Mouse (Mus musculus): ENCODE results near the gene Mymx. TPM values are rescaled to one million over a fixed set of nuclear protein-coding genes. Genes with fewer than 3 reads are reported as not detected.

The Mymx gene
- total RNA-seq, 1 experiment from 2014 or later: not detected

DNA sequence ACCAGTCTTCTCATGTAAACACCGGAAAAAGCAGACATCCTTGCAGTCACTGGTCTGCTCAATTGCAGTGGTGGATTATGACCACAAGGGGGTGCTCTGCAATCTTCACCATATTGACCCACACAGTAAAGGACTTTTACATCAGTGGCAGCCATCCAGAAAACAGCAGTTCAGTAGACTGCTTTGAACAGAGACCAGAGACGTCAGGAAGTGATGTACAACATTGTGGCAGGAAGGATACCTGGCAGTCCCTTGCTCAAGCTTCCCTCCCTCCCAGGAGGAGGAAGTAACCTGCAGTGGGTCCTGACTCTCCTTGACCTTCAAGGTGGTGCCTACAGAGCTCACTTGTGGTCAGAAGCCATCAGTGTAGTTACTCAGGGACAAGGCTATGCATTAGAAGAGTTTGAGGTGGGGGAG is 20.3 kb downstream of the Mymx start:
- peak; percentile 52 to 60 for ATAC-seq (replicated peaks in 1 of 2; ENCODE audit: insufficient read depth in 1 of 2, low FRiP score in 2 of 2, low TSS enrichment in 1 of 2, low read depth in 1 of 2, poor library complexity in 2 of 2, severe bottlenecking in 2 of 2)

DNA sequence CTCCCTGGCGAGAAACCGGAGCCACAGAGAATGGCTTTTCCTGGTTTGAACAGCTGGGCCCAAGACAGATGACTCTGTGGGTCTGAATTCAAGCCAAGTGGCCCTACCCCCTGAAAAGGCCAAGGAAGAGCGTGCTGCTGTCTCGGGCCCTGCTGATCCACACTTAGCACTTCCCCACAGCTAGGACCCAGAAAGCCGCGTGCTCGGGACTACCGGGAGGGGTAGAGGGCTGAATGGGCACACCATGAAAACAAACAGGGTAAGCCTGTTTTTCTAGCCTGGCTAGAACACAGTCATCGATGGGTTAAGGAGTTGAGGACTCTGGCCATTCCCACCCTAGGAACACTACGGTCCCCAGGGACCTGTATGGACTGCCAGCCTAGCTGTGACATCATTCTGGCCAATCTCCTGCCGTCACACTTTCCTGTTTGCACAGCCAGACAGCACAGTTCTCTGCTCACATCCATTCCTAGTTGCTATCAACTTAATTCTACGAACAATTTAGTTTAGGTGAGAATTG is 20.9 kb downstream of the Mymx start:
- no peak for ATAC-seq (replicated peaks in 1 of 2; ENCODE audit: insufficient read depth in 1 of 2, low FRiP score in 2 of 2, low TSS enrichment in 1 of 2, low read depth in 1 of 2, poor library complexity in 2 of 2, severe bottlenecking in 2 of 2)

DNA sequence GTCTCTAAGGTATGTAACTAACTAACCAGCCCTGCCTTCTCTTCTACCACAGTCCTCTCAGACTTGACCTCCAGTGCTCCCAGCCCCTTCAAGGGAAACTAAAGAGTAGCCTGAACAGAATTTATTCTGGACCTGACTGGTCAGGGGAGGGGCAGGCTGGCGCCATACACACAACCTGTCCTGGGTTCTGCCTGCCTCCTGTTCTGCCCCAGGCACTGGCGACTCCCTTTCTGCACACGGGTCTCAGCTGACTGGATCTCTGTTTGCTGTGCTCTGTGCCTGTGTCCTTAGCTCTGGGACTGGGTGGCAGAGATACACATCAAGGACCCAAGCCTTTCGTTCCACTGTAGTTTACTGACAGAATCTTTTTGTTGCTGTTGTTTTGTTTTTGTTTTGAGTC is 22.3 kb downstream of the Mymx start:
- ATAC-seq (replicated peaks in 1 of 2; ENCODE audit: insufficient read depth in 1 of 2, low FRiP score in 2 of 2, low TSS enrichment in 1 of 2, low read depth in 1 of 2, poor library complexity in 2 of 2, severe bottlenecking in 2 of 2): no peak

DNA sequence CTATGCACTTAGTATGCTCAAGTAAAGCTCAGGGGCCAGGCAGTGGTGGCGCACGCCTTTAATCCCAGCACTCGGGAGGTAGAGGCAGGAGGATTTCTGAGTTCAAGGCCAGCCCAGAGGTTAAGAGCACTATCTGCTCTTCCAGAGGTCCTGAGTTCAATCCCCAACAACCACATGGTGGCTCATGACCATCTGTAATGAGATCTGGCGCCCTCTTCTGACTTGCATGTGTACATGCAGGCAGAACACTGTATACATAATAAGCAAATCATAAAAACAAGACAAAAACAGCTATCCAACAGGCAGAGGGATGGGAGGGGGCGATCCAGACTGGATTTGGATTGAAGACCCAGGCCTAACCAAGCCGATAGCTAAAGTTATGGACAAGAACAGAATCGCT is 23.1 kb downstream of the Mymx start:
- ATAC-seq (replicated peaks in 1 of 2; ENCODE audit: insufficient read depth in 1 of 2, low FRiP score in 2 of 2, low TSS enrichment in 1 of 2, low read depth in 1 of 2, poor library complexity in 2 of 2, severe bottlenecking in 2 of 2): no peak

DNA sequence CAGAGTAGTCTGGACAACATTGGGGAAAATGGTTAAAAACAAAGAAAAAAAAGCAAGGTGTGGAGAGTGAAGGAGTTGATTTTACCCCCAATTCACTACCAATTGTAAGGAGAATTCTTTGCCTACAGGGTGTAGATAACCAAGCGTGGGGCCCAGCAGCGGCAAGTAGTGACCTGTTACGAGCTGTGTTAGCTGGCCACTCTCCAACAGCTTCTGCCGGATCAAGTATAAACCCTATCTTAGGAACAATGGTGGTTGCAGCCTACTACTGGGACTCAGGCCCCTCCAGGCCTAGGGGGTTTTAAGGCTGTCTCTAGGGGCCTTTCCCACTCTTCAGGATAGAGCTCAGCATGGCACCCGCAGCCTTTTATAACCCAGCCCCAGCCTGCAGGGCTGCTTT is 23.7 kb downstream of the Mymx start:
- no peak for ATAC-seq (replicated peaks in 1 of 2; ENCODE audit: insufficient read depth in 1 of 2, low FRiP score in 2 of 2, low TSS enrichment in 1 of 2, low read depth in 1 of 2, poor library complexity in 2 of 2, severe bottlenecking in 2 of 2)

DNA sequence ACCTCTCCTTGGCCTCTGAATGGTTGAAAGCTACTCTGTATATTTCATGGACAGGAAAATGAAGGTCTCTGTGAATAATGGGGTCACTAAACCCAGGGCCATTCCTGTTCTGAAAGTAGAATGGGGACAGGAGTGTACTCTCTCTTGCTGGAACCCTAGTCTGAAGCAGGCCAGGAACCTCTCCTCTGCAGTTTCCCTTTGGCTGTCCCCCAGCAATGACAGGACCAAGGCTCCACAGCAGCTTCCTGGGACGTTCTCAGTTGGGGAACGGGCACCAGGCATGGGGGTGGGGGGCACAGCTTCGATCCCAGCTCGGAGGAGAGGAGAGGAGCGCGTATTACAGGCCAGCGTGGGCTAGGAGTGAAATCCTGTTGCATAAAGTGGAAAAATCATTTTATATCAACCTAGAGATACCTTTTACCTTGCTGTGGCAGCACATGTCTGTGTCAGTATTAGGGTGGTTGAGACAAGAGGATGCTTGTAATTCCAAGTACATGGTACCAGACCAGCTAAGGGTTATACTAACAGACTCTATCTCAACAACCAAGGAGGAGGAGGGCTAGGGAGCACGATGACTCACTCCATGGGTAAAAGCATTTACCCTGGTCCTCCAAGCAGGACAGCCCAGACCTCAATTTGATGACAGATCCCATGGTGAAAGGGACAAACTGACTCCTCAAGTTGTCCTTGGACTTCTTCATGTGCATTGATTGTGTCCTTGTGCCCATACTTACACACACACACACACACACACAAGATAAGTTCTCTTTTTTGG is 26.6 kb downstream of the Mymx start:
- ATAC-seq (replicated peaks in 1 of 2; ENCODE audit: insufficient read depth in 1 of 2, low FRiP score in 2 of 2, low TSS enrichment in 1 of 2, low read depth in 1 of 2, poor library complexity in 2 of 2, severe bottlenecking in 2 of 2): no peak

DNA sequence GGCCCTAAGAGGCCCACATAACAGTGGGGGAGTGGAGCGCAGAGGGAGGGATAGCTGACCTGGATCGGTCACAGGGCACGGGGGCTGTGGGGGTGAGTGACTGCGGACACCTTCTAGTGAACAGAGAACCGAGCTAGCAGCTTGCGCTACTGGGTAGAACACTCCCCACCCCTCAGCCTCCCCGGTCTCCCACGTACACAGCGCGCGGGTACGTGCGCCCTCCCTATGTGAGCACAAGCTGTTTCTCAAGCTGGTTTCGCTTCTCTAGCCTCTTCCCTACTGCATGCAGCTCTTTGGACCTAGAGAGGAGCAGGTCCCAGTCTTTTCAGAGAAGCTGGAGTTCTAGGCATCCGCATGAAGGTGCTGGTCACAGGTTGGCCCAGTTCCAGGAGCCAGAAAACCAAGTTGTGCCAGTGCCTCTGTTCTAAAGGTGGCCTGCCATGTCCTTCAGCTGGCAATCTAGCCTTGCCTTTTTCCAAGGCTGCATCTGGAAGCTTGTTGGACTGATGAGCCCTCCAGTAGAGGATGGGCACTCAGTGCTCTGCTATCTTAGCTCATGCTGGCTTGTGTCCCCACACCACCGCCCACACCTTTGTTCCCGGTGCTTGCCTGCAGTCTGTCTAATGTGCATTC is 27.7 kb downstream of the Mymx start:
- peak; percentile 27 to 33 for ATAC-seq (replicated peaks in 1 of 2; ENCODE audit: insufficient read depth in 1 of 2, low FRiP score in 2 of 2, low TSS enrichment in 1 of 2, low read depth in 1 of 2, poor library complexity in 2 of 2, severe bottlenecking in 2 of 2)

DNA sequence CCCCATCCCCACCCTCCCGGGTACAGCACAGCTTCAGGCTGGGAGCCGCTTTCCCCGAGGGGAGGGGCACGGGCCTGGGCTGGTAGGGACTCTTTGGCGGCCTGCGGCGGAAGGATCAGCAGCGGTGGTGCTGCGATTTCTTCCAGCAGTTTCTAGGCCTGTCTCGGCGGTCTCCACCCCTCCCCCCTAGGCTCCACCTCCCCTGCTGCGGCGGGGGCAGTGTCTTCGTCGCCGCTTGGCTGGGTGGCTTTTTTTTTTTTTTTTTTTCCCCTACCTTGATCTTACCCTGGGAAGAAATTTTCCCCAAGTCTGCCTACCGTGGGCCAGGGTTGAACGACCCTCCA is 28.1 kb downstream of the Mymx start:
- ATAC-seq (replicated peaks in 1 of 2; ENCODE audit: insufficient read depth in 1 of 2, low FRiP score in 2 of 2, low TSS enrichment in 1 of 2, low read depth in 1 of 2, poor library complexity in 2 of 2, severe bottlenecking in 2 of 2): peak; percentile 42 to 62

DNA sequence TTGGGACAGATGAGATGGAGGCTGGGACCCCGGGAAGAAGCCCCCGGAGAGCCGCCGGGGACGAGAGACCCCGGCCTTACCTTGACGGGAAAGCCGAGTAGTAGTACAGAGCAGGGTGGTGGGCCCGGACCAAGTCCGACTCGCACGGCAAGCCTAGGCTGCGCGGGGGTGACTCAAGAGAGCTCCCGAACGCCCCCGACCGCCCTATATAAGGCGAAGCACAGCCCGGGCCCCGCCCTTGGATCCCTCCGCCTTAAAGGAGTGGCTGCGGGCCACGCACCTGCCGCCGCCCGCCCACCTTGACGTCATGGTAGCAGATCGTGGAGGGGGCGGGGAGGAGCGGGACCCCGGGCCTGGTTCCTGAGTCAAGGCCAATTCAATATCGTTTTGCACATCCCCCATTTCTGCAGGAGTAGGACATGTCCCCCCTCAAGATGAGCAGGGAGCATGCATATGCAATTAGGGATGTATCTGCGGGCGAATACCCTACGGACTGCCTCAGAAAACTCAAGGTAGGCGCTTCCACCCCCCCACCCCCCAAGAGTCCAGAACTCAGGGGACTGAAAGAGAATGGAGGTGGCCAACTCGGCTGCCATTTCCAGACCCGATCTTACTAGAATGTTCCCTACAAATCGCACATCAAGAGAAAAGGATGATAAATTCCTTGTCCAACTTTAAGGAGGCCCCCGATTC is 28.7 kb downstream of the Mymx start, which contains the start of gene Hsp90ab1:
Hsp90ab1 (minus strand) TSS at position 185 of the 693 bp plus-strand sequence.
- ATAC-seq (replicated peaks in 1 of 2; ENCODE audit: insufficient read depth in 1 of 2, low FRiP score in 2 of 2, low TSS enrichment in 1 of 2, low read depth in 1 of 2, poor library complexity in 2 of 2, severe bottlenecking in 2 of 2): peak; percentile 58 to 68

DNA sequence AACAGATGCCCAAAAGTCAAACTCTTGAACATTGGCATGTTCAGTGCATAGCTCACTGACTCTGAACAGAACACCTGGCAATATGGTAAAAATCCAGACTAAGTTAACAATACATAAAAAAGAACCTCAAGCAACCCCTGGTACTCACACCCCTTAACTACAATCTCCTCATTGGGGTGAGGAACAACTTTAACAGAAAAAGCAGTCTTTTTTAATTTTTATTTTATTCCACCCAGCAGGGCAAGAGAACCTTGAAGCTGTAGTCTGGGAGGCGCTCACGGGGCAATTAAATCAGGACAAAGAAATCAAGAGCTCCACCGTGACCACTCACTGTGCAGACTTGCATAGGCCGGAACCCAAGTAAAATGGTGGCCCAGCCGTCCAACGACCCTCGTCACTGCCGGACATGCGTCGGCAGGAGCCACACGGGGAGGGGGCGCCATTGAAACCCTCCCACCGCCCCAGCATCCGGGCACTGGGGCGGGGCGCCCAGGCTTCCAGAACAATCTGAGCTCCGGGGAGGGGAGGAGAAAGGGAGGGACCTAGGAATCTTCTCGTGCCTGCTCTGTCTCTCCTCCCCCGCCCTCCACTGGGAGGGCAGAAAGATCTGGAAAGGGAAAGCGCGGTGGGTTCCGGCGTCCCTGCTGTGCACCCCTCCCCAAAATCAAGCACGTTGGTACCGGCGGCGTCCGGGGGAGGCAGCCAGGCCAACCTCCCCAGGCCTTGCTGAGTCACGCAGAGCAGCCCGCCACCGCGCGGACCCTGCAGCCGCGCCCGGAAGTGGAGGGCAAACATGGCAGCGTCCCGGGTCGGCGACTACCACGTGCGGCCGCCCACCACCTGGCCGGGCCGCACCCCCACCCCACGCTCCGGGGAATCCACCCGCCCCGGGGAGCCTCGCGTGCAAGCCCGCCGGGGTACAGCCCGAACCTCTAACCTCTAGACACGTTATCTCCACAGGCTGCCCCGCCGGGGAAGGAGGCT is 29.5 kb downstream of the Mymx start:
- peak; percentile 14 to 27 for ATAC-seq (replicated peaks in 1 of 2; ENCODE audit: insufficient read depth in 1 of 2, low FRiP score in 2 of 2, low TSS enrichment in 1 of 2, low read depth in 1 of 2, poor library complexity in 2 of 2, severe bottlenecking in 2 of 2)

DNA sequence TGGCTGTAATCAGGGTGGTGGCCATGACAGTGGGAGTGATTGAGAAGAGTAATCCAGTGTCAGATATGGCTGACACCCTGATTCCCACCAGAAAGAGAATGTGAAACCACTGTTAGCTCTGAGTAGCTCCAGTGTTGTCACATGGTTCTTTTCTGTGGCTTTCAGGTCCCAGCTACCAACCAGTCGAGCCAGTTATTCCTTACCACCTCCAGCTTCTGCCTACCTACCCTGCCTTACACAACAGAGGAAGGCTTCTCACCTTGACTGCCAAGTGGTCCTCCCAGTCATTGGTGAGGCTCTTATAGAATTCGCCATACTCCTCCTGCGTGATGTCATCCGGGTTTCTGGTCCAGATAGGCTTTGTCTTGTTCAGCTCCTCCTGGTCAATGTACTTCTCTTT is 31.9 kb downstream of the Mymx start:
- no peak for ATAC-seq (replicated peaks in 1 of 2; ENCODE audit: insufficient read depth in 1 of 2, low FRiP score in 2 of 2, low TSS enrichment in 1 of 2, low read depth in 1 of 2, poor library complexity in 2 of 2, severe bottlenecking in 2 of 2)

DNA sequence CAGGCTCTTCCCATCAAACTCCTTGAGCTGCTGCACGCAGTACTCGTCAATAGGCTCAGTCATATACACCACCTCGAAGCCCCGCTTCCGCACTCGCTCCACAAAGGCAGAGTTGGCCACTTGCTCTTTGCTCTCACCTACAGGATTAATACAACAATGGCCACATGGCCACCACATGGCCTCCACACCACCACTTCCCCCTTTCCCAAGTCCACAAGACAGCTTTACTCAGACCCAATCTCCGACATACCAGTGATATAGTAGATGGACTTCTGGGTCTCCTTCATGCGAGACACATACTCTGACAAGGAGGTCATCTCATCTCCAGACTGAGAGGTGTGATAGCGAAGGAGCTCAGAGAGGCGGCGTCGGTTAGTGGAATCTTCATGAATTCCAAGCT is 32.9 kb downstream of the Mymx start:
- ATAC-seq (replicated peaks in 1 of 2; ENCODE audit: insufficient read depth in 1 of 2, low FRiP score in 2 of 2, low TSS enrichment in 1 of 2, low read depth in 1 of 2, poor library complexity in 2 of 2, severe bottlenecking in 2 of 2): no peak

DNA sequence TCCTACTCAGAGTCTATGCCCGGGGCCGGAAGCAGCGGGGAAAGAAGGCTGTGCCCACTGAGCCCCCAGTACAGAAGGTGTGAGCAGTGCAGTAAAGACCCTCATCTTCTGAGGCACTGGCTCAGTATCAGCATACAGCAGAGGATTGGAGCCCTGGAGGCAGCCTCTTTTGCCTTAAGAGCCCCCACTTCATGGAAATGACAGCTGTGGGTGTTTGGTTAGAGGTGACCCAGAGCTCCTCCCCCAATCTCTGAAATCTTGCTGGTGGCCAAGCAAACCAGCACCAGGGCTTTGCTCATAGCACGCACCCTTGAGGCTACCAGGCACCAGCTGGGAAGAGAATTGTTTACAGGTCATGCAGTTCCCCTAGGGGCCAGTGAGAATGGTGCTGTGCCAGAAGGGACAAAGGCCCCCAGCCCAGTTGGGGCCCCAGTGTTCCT is 34.7 kb downstream of the Mymx start:
- ATAC-seq (replicated peaks in 1 of 2; ENCODE audit: insufficient read depth in 1 of 2, low FRiP score in 2 of 2, low TSS enrichment in 1 of 2, low read depth in 1 of 2, poor library complexity in 2 of 2, severe bottlenecking in 2 of 2): no peak

DNA sequence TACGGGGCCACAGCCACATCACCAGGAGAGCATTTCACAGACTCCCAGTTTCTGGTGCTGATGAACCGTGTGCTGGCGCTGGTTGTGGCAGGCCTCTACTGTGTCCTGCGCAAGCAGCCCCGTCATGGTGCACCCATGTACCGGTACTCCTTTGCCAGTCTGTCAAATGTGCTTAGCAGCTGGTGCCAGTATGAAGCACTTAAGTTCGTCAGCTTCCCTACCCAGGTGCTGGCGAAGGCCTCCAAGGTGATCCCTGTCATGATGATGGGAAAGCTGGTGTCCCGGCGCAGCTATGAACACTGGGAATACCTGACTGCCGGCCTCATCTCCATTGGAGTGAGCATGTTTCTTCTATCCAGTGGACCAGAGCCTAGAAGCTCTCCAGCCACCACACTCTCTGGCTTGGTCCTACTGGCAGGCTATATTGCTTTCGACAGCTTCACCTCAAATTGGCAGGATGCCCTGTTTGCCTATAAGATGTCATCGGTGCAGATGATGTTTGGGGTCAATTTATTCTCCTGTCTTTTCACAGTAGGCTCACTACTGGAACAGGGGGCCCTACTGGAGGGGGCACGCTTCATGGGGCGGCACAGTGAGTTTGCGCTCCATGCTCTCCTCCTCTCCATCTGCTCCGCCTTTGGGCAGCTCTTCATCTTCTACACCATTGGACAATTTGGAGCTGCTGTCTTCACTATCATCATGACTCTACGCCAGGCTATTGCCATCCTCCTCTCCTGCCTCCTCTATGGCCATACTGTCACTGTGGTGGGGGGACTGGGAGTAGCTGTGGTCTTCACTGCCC is 35.3 kb downstream of the Mymx start:
- no peak for ATAC-seq (replicated peaks in 1 of 2; ENCODE audit: insufficient read depth in 1 of 2, low FRiP score in 2 of 2, low TSS enrichment in 1 of 2, low read depth in 1 of 2, poor library complexity in 2 of 2, severe bottlenecking in 2 of 2)

DNA sequence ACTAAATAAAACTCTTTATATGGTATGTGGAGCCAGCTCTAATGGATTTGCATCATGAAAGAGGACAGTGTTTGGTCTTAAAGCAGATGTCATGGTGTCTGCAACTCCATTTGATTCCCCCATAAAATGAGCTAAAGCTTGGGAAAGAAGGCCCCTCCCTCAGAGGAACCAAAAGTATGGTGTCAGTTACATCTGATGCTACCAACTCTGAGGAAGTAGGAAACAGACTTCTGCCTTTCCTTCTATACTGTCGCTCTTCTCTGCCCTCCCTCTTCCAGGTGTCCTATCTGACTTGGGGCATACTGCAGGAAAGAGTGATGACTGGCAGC is 35.9 kb downstream of the Mymx start:
- ATAC-seq (replicated peaks in 1 of 2; ENCODE audit: insufficient read depth in 1 of 2, low FRiP score in 2 of 2, low TSS enrichment in 1 of 2, low read depth in 1 of 2, poor library complexity in 2 of 2, severe bottlenecking in 2 of 2): no peak

DNA sequence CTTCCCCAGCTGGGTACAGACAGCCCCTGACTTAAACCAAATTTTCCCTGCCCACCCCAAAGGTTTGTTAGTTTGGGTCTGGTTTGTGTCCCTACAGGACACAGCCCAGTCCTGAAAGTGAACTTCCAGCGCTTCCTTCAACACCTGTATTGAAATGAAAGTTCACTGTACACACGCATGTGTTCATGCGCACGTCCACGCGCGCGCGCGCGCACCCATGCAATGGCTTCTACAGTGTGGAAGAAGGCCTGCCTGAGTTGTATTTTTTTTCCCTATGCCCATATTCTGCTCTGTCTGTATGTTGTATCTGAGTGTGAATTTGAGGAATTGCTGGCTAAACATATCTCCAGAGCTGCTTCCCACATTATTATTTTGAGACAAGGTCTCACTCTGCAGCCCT is 36.8 kb downstream of the Mymx start:
- ATAC-seq (replicated peaks in 1 of 2; ENCODE audit: insufficient read depth in 1 of 2, low FRiP score in 2 of 2, low TSS enrichment in 1 of 2, low read depth in 1 of 2, poor library complexity in 2 of 2, severe bottlenecking in 2 of 2): no peak

All from hematopoietic stem cell, adult 5-6 weeks (primary cell).